Mouse (Mus musculus) urinary bladder, postnatal 0 days (tissue): ENCODE measurements around the gene Rab21. TPM values are rescaled to one million over a fixed set of nuclear protein-coding genes. Genes with fewer than 3 reads are reported as not detected.

Source experiments
- polyA plus RNA-seq: library from polyadenylated mRNA; unstranded; fragments of >200 nt; fragmentation: Nextera tagmentation; extraction: Ambion mirVana; gene quantifications from 2 replicates; pipeline ENCODE4 v1.2.1, GENCODE M21; 2015

The Rab21 gene
- polyA plus RNA-seq: 4.7 and 6.0 TPM in 2 replicates

GRCm38 (mm10) chr10:115315473-115316171 lies at the start of gene Rab21:
Rab21 (minus strand) TSS chr10:115315594.

DNA sequence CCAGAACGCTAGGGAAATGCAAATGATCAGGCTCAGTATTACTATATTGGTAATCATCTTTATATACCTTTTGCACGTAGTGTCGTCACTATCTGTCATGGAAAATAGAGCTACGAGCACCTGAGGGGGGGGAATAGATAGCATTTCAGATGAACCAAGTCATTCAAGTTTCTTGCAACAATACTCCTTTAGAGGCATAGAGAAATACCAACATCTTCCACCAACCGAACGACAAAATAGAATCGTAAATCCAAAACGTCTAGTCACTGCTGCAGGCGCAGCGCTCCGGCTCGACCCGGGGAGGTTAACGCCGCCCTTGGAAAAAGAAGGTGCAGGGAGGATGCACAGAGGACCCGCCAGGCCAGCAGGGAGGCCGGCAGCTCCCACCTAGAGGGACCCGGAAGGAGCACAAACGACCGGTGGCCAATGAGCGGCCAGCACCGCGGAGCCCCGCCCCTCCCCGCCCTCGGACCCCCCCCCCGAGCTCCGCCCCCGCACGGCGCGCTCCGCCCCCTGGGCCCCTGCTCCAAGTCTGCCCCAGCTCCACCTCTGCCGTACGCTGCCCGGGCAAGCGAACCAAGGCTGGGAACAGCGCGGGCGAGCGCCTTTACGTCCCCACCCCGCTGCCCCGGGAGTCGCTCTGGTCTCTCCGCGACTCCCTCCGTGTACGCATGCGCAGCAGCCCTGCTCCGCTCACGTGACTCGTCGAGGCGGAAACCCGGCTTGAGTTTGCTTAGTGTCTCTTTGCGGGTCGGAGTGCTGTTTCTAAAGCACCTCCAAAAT lies 46.6 kb upstream of the Rab21 start, which contains the start of gene Tmem19:
Tmem19 (minus strand) TSS at position 662 of the 783 bp plus-strand sequence.

GRCm38 (mm10) chr10:115251088-115251934 lies 64.1 kb downstream of the Rab21 start, which contains the start of gene Tbc1d15:
Tbc1d15 (minus strand) TSS chr10:115251467.

Other genes starting within 250 kb of the Rab21 start
- gene Tph2, start 130.6 kb downstream of the Rab21 start, polyA plus RNA-seq: not detected in 2 replicates
- gene Tbc1d15, start 64.1 kb downstream of the Rab21 start, polyA plus RNA-seq: 45.3 and 47.6 TPM in 2 replicates
- 20.7 and 24.8 TPM in 2 replicates for gene Tmem19, start 46.9 kb upstream of the Rab21 start, polyA plus RNA-seq
- gene Thap2, start 68.8 kb upstream of the Rab21 start, polyA plus RNA-seq: 9.1 and 9.5 TPM in 2 replicates
- gene Zfc3h1, start 69.4 kb upstream of the Rab21 start, polyA plus RNA-seq: 7.7 and 9.1 TPM in 2 replicates